Mouse (Mus musculus): Measurements from ENCODE around the gene Kcnc2. TPM values are rescaled to one million over a fixed set of nuclear protein-coding genes. Genes with fewer than 3 reads are reported as not detected.

The Kcnc2 gene
- polyA plus RNA-seq, 1 experiment from 2014 or later = 0.02 TPM

DNA sequence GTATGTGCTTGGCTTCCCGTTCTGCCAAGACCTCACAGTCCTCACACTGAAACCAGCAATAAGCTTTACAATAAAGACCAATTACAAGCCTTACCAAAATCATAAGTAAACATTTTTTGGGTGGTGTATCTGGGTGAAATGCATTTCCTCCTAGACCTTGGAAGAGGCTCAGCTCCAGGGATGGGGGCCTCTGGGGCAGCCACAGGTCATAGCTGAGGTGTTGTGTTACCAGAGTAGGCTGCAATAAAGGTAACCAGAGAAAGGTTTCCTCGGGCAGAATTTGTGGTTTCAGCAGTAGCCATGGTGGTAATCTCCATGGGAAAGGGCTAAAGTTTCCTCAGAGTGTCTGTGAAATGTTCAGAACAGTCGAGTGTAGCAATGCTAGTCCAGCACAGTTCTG, 97.4 kb downstream of the Kcnc2 start:
- Histone ChIP-seq H3K36me3 (ENCODE audit: control insufficient read depth, insufficient read depth) (no peaks in the 10 kb centered on the region), H3K27me3 (ENCODE audit: control insufficient read depth, insufficient read depth, low read depth, low read length) (no peaks in the 10 kb centered on the region), H3K9me3 (replicated peaks; ENCODE audit: control insufficient read depth, low read length) (no peaks in the 10 kb centered on the region), H3K4me3 (ENCODE audit: low read depth, low read length) (no peak overlapping the region), H3K4me1 (ENCODE audit: control insufficient read depth, low read depth, low read length) (no peaks in the 10 kb centered on the region), H3K9ac (ENCODE audit: low read depth, low read length) (no peak overlapping the region), H3K27ac (ENCODE audit: low read length) (no peak overlapping the region), H3K4me2 (ENCODE audit: low read depth, low read length) (no peak overlapping the region)
- ATAC-seq (ENCODE audit: low read depth) = no peak
- 44% methylated on average over 3 of the region's 3 CpGs for WGBS (ENCODE audit: insufficient replicate concordance)

DNA sequence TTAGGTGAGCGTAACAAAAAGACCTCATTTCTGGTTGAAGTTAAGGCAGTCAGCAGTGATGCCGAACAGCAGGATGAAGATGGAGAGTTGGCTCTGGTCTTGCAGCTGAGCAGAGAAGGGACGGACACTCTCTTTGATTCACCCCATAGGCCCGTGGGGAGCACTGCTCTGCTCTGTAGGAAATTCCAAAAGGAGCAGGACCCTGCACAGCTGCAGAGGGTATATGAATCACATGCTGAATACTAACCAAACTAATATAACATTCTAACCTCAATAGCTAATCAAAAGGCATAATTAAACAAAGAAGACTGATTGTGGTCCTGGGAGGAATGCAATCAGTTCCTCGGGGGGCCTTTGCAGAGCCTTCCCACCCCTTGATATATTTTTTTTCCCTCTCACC, 106.2 kb downstream of the Kcnc2 start:
- Histone ChIP-seq H3K4me2 (ENCODE audit: low read depth, low read length) (no peak overlapping the region), H3K4me1 (ENCODE audit: control insufficient read depth, low read depth, low read length) (no peaks in the 10 kb centered on the region), H3K27me3 (ENCODE audit: control insufficient read depth, insufficient read depth, low read depth, low read length) (no peaks in the 10 kb centered on the region), H3K4me3 (ENCODE audit: low read depth, low read length) (no peak overlapping the region), H3K9me3 (replicated peaks; ENCODE audit: control insufficient read depth, low read length) (no peaks in the 10 kb centered on the region), H3K27ac (ENCODE audit: low read length) (no peak overlapping the region), H3K36me3 (ENCODE audit: control insufficient read depth, insufficient read depth) (no peaks in the 10 kb centered on the region), H3K9ac (ENCODE audit: low read depth, low read length) (no peak overlapping the region)
- WGBS (ENCODE audit: insufficient replicate concordance) = 57% methylated on average over 5 of the region's 5 CpGs
- ATAC-seq (ENCODE audit: low read depth) = no peak

DNA sequence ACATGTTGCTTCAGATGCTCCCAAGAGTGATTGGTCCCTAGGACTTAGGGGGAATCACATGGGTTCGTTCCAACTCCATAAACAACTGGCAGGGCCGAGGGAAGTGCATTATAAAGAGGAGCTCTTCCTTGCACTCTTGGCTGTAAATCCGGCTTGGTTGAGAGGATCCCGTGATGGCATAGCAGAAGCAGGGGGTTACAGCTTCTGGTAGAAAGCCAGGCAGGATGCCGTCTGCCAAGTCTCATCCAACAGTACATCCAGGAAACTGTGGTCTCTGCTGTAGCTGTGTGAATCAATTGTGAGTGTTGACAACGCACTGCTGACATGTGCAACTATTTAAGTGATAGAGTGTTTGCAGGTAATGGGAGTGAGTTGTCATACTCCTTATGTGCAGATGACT, 107.5 kb downstream of the Kcnc2 start:
- H3K4me3 ChIP-seq (ENCODE audit: low read depth, low read length) = no peak overlapping the region

DNA sequence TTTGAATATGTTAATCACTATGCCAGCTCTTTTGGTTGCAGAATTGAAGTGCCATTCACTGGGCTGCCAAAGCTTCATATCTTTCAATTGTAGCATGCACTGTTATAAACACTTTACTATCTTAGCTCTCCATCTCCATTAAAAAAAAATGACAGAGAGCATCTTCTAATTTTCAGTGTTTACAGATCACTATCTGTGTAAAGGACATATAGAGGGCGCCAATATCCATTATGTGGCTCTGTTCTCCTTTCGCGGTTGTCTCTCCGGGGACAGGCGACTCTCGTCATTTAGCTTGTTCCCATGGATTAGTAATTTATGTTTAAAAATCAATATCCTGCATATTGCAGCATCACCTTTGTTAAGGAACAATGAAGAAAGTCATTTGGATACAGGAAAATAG, 109.7 kb downstream of the Kcnc2 start:
- ATAC-seq (ENCODE audit: low read depth) = no peak
- Histone ChIP-seq H3K9me3 (replicated peaks; ENCODE audit: control insufficient read depth, low read length) (no peaks in the 10 kb centered on the region), H3K4me2 (ENCODE audit: low read depth, low read length) (no peak overlapping the region), H3K27ac (ENCODE audit: low read length) (no peak overlapping the region), H3K27me3 (ENCODE audit: control insufficient read depth, insufficient read depth, low read depth, low read length) (no peaks in the 10 kb centered on the region), H3K4me1 (ENCODE audit: control insufficient read depth, low read depth, low read length) (no peaks in the 10 kb centered on the region), H3K36me3 (ENCODE audit: control insufficient read depth, insufficient read depth) (no peaks in the 10 kb centered on the region), H3K4me3 (ENCODE audit: low read depth, low read length) (no peak overlapping the region), H3K9ac (ENCODE audit: low read depth, low read length) (no peak overlapping the region)
- WGBS (ENCODE audit: insufficient replicate concordance) = 73% methylated on average over 6 of the region's 6 CpGs

More for the DNA sequence above, 107.5 kb downstream of the Kcnc2 start:
- Histone ChIP-seq H3K27me3 (ENCODE audit: control insufficient read depth, insufficient read depth, low read depth, low read length) (no peaks in the 10 kb centered on the region), H3K36me3 (ENCODE audit: control insufficient read depth, insufficient read depth) (no peaks in the 10 kb centered on the region), H3K9me3 (replicated peaks; ENCODE audit: control insufficient read depth, low read length) (no peaks in the 10 kb centered on the region), H3K9ac (ENCODE audit: low read depth, low read length) (no peak overlapping the region), H3K4me2 (ENCODE audit: low read depth, low read length) (no peak overlapping the region), H3K27ac (ENCODE audit: low read length) (no peak overlapping the region), H3K4me1 (ENCODE audit: control insufficient read depth, low read depth, low read length) (no peaks in the 10 kb centered on the region)
- ATAC-seq (ENCODE audit: low read depth) = no peak
- 53% methylated on average over 6 of the region's 6 CpGs for WGBS (ENCODE audit: insufficient replicate concordance)

DNA sequence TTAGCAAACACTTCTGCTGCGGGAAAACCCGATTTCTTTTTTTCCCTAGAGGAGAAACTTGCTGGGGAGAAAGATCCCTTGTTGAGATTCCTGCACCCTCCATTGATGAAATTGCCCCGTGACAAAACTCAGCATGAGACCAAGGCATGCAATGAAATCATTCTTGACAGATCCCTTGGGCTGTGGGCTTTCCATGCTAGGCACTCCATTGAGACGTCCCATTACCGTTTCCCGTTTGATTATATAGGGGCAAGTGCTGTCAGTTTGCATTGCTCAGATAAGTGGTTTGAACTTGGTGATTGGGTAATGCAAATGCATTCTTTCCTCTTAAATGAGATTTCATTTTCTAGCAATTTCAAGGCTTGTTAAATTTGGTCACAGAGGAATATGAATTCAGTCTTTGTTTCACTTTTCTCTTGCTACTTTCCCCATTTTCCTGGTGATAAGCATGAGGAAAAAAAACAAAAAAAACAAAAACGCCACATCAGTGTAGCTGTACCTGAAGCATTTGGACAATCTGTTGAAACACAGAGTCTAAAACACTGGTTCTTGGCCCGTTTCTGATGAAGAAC, 123.6 kb downstream of the Kcnc2 start:
- ATAC-seq (ENCODE audit: low read depth) = no peak

DNA sequence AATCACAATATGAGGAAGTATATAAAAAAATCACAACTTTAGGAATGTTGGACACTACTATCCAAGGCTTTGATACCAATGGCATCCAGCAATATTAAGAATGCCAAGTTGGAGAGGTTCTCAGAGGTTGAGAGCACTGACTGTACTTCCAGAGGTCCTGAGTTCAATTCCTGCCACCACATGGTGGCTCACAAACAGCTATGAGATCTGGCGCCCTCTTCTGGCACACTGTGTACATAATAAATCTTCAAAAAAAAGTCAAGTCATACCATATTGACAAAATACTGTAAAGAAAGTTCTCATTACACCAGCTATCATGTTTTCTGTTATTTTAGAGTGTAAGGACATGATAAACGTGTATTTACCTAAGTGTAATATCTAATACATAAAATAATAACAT, 126.3 kb downstream of the Kcnc2 start:
- Histone ChIP-seq H3K4me2 (ENCODE audit: low read depth, low read length) (no peak overlapping the region), H3K4me3 (ENCODE audit: low read depth, low read length) (no peak overlapping the region), H3K4me1 (ENCODE audit: control insufficient read depth, low read depth, low read length) (no peaks in the 10 kb centered on the region), H3K27me3 (ENCODE audit: control insufficient read depth, insufficient read depth, low read depth, low read length) (no peaks in the 10 kb centered on the region), H3K9me3 (replicated peaks; ENCODE audit: control insufficient read depth, low read length) (no peaks in the 10 kb centered on the region), H3K9ac (ENCODE audit: low read depth, low read length) (no peak overlapping the region), H3K36me3 (ENCODE audit: control insufficient read depth, insufficient read depth) (no peaks in the 10 kb centered on the region), H3K27ac (ENCODE audit: low read length) (no peak overlapping the region)
- ATAC-seq (ENCODE audit: low read depth) = no peak
- WGBS (ENCODE audit: insufficient replicate concordance) = 18% methylated on average over 2 of the region's 2 CpGs

More for the DNA sequence above, 123.6 kb downstream of the Kcnc2 start:
- Histone ChIP-seq H3K27me3 (ENCODE audit: control insufficient read depth, insufficient read depth, low read depth, low read length) (no peaks in the 10 kb centered on the region), H3K9ac (ENCODE audit: low read depth, low read length) (no peak overlapping the region), H3K9me3 (replicated peaks; ENCODE audit: control insufficient read depth, low read length) (no peaks in the 10 kb centered on the region), H3K36me3 (ENCODE audit: control insufficient read depth, insufficient read depth) (no peaks in the 10 kb centered on the region), H3K4me2 (ENCODE audit: low read depth, low read length) (no peak overlapping the region), H3K4me3 (ENCODE audit: low read depth, low read length) (no peak overlapping the region), H3K27ac (ENCODE audit: low read length) (no peak overlapping the region), H3K4me1 (ENCODE audit: control insufficient read depth, low read depth, low read length) (no peaks in the 10 kb centered on the region)
- WGBS (ENCODE audit: insufficient replicate concordance) = 51% methylated on average over 8 of the region's 8 CpGs

DNA sequence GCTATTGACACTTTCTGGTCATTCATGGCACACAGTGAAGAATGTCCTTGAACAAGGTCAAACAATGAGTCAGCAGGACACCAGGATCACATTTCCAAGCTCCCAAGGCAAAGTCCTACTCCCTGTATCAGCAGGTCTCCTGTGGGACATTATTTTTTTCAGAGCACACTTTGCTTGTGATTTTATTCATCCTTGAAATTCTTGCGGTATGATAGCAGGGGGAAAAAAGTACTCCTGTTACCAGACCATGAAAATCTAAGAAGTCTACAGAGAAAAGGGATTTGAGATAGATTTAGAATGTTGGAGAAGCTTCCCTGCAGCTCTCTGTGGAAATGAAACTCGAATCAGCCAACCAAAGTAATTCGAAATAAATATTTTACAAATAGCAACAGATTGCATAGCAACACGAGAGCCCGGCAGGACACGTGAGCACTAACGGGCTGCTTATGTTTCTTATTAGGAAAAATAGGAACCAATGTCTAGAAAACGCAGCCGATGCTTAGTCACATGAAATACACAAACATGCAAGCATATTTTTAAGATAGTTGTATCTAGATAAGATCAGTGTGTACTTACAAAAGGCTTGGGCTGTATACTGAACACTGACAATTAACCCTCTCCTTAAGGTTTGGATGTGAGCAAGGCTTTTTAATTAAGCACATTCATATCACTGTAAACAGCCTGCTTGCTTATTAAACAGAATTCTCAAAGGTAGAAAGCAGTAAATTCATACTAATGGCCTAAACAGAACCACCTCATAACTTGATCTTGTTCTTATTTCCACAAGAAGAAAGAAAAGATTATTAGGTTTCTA, 129.9 kb downstream of the Kcnc2 start:
- 67% methylated on average over 9 of the region's 9 CpGs for WGBS (ENCODE audit: insufficient replicate concordance)
- H3K27me3 ChIP-seq (ENCODE audit: control insufficient read depth, insufficient read depth, low read depth, low read length) = no peaks in the 10 kb centered on the region
- no peaks in the 10 kb centered on the region for H3K36me3 ChIP-seq (ENCODE audit: control insufficient read depth, insufficient read depth)
- H3K27ac ChIP-seq (ENCODE audit: low read length) = no peak overlapping the region
- H3K9me3 ChIP-seq (replicated peaks; ENCODE audit: control insufficient read depth, low read length) = no peaks in the 10 kb centered on the region
- H3K4me2 ChIP-seq (ENCODE audit: low read depth, low read length) = no peak overlapping the region
- H3K4me3 ChIP-seq (ENCODE audit: low read depth, low read length) = no peak overlapping the region
- ATAC-seq (ENCODE audit: low read depth) = no peak
- H3K9ac ChIP-seq (ENCODE audit: low read depth, low read length) = no peak overlapping the region
- H3K4me1 ChIP-seq (ENCODE audit: control insufficient read depth, low read depth, low read length) = no peaks in the 10 kb centered on the region

DNA sequence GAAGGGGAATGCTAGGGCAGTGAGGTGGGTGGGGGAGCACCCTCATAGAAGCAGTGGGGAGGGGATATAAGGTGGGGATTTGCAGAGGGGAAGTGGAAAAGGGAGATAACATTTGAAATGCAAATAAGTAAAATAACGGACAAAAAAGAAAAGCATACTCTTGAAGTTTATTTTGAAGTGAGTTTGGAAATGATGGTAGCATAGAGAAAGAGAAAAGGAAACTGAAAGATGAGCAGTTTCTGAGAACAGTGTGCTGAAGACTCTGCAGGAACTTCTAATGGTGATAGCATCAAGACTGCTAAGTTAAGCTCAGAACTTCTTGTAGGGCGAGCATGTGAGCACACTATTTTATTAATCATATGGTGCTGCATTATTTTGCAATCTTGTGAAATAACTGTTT, 138.6 kb downstream of the Kcnc2 start:
- H3K4me1 ChIP-seq (ENCODE audit: control insufficient read depth, low read depth, low read length) = no peaks in the 10 kb centered on the region
- no peak overlapping the region for H3K4me2 ChIP-seq (ENCODE audit: low read depth, low read length)
- no peaks in the 10 kb centered on the region for H3K9me3 ChIP-seq (replicated peaks; ENCODE audit: control insufficient read depth, low read length)
- 41% methylated on average over 2 of the region's 2 CpGs for WGBS (ENCODE audit: insufficient replicate concordance)
- no peak overlapping the region for H3K9ac ChIP-seq (ENCODE audit: low read depth, low read length)
- ATAC-seq (ENCODE audit: low read depth) = no peak
- no peak overlapping the region for H3K4me3 ChIP-seq (ENCODE audit: low read depth, low read length)
- H3K27me3 ChIP-seq (ENCODE audit: control insufficient read depth, insufficient read depth, low read depth, low read length) = no peaks in the 10 kb centered on the region
- no peaks in the 10 kb centered on the region for H3K36me3 ChIP-seq (ENCODE audit: control insufficient read depth, insufficient read depth)
- no peak overlapping the region for H3K27ac ChIP-seq (ENCODE audit: low read length)

DNA sequence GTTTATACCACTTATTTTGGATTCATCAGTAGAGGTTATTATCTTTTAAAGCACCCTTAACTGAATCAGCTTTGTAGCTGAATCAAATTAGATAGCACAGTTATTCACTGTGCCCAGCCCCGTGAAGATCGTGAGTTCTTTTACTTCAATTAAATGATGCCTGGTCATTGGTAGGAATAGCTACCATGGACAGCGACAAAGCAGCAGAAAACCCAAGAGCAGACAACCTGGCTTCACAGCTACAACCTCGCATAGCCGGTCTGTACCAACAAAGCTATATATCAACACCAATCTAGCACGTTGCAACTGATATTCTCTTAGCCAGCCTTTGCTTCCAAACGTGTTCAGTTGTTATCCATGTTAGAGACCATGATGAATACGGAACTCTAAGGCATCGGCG, 152.4 kb downstream of the Kcnc2 start:
- 50% methylated on average over 10 of the region's 10 CpGs for WGBS (ENCODE audit: insufficient replicate concordance)
- Histone ChIP-seq H3K4me1 (ENCODE audit: control insufficient read depth, low read depth, low read length) (no peaks in the 10 kb centered on the region), H3K4me3 (ENCODE audit: low read depth, low read length) (no peak overlapping the region), H3K27me3 (ENCODE audit: control insufficient read depth, insufficient read depth, low read depth, low read length) (no peaks in the 10 kb centered on the region), H3K9ac (ENCODE audit: low read depth, low read length) (no peak overlapping the region), H3K27ac (ENCODE audit: low read length) (no peak overlapping the region), H3K9me3 (replicated peaks; ENCODE audit: control insufficient read depth, low read length) (no peaks in the 10 kb centered on the region), H3K36me3 (ENCODE audit: control insufficient read depth, insufficient read depth) (no peaks in the 10 kb centered on the region), H3K4me2 (ENCODE audit: low read depth, low read length) (no peak overlapping the region)
- no peak for ATAC-seq (ENCODE audit: low read depth)
